Mouse (Mus musculus) liver, embryonic 16.5 days (tissue): ENCODE results near the gene Bcdin3d. TPM values are rescaled to one million over a fixed set of nuclear protein-coding genes. Genes with fewer than 3 reads are reported as not detected.

Experiments used
- ATAC-seq: fragments of 200-750 bp; cut with Nextera tagmentation; 2 replicates; pipeline ENCODE4 v1.8.0; 2017; ENCODE audit warnings: low read depth, mild to moderate bottlenecking, moderate number of reproducible peaks, moderate library complexity
- H3K27ac ChIP-seq: fragments of 300-500 bp; sonication (generic); 2 replicates; pipeline ENCODE4 v1.5.1; 2014; ENCODE audit warnings: mild to moderate bottlenecking, low read length
- H3K27me3 ChIP-seq: fragments of 300-500 bp; sonication (generic); 2 replicates; pipeline ENCODE4 v1.6.1; 2014; ENCODE audit warnings: low read depth, low read length, mixed read lengths; ENCODE audit not compliant: control insufficient read depth, insufficient read depth
- H3K36me3 ChIP-seq: fragments of 300-500 bp; sonication (generic); 2 replicates; pipeline ENCODE4 v1.6.1; 2014; ENCODE audit warnings: mild to moderate bottlenecking; ENCODE audit not compliant: control insufficient read depth, insufficient read depth
- H3K4me1 ChIP-seq: fragments of 300-500 bp; sonication (generic); 2 replicates; pipeline ENCODE4 v1.6.1; 2014; ENCODE audit warnings: low read depth, low read length, mixed read lengths; ENCODE audit not compliant: control insufficient read depth
- H3K4me2 ChIP-seq: fragments of 300-500 bp; sonication (generic); 2 replicates; pipeline ENCODE4 v1.6.1; 2014; ENCODE audit warnings: low read depth, low read length, mixed read lengths
- H3K4me3 ChIP-seq: fragments of 300-500 bp; sonication (generic); 2 replicates; pipeline ENCODE4 v1.5.1; 2014; ENCODE audit warnings: low read depth, mild to moderate bottlenecking, low read length
- H3K9ac ChIP-seq: fragments of 300-500 bp; sonication (generic); 2 replicates; pipeline ENCODE4 v1.6.1; 2014; ENCODE audit warnings: low read depth, low read length
- H3K9me3 ChIP-seq: fragments of 300-500 bp; sonication (generic); replicated peaks from 2 replicates; pipeline ENCODE4 v1.6.1; 2016; ENCODE audit warnings: low read length; ENCODE audit not compliant: control insufficient read depth
- WGBS: fragments of 180-500 bp; shearing (Covaris S2); extraction: QIAGEN DNeasy Blood & Tissue Kit; methylation state at CpG from one replicate; pipeline ENCODE4 v1.1.7; 2014; ENCODE audit not compliant: insufficient replicate concordance; 5-methylcytosine and 5-hydroxymethylcytosine counted together
- polyA plus RNA-seq: library from polyadenylated mRNA; unstranded; fragments of >200 nt; fragmentation: Nextera tagmentation; extraction: Ambion mirVana; gene quantifications from 2 replicates; pipeline ENCODE4 v1.2.1, GENCODE M21; 2015

The Bcdin3d gene
- polyA plus RNA-seq = 4.7 and 5.0 TPM in 2 replicates

DNA sequence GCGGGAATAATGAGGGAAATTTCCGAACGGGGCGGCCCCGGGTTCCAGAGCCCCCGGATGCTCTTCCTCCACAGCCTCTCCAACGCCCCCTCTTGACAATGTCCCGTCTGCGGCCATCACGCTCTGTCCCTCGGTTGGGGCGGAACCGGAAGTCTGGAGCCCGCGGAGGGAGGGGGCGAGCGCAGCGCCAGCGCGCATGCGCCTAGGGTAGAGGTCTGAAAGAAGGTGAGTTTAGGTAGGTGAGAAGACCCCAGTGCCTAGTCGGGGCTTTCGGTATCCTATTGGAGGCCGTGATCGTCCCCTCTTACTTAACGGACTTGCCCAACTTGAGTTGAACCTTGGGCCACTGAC lies at the start of gene Bcdin3d:
Gene Bcdin3d (minus strand): TSS at position 155 of the 351 bp plus-strand sequence.
- Histone ChIP-seq H3K4me3 (peak within 1 kb of the TSS; percentile 83), H3K36me3 (no peaks in the 10 kb centered on the region), H3K4me1 (peaks cover 10% of the 10 kb centered on the region), H3K4me2 (peak within 1 kb of the TSS; percentile 83), H3K9me3 (no peaks in the 10 kb centered on the region), H3K9ac (peak within 1 kb of the TSS; percentile 82), H3K27me3 (no peaks in the 10 kb centered on the region), H3K27ac (peak within 1 kb of the TSS; percentile 81)
- ATAC-seq = peak; percentile 82
- under 1% methylated on average over 26 of the region's 26 CpGs for WGBS

DNA sequence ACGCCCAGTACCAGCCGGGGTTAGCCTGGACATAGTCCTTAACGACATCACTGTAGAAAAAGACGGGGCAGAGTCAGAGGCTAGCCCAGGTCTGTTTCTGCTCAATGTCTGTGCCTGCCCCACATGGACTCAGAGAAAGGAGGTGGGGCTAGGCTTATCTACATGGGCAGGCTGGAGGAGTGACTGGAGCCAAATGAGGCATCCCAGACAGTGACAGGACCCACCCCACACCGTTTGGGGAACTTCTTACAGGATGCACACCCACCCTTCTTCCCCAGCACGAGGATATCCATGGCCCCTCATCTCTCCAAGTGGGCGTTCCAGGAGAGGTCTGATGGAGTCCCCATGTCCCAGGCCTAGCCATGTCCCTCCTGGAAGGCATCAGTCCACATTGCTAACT lies 45.8 kb upstream of the Bcdin3d start:
- no peaks in the 10 kb centered on the region for H3K4me1 ChIP-seq
- H3K27me3 ChIP-seq = no peaks in the 10 kb centered on the region
- WGBS = 43% methylated on average over 7 of the region's 7 CpGs
- no peaks in the 10 kb centered on the region for H3K9me3 ChIP-seq
- no peak overlapping the region for H3K4me3 ChIP-seq
- no peaks in the 10 kb centered on the region for H3K36me3 ChIP-seq
- H3K4me2 ChIP-seq = no peak overlapping the region
- no peak overlapping the region for H3K9ac ChIP-seq
- no peak overlapping the region for H3K27ac ChIP-seq
- no peak for ATAC-seq

DNA sequence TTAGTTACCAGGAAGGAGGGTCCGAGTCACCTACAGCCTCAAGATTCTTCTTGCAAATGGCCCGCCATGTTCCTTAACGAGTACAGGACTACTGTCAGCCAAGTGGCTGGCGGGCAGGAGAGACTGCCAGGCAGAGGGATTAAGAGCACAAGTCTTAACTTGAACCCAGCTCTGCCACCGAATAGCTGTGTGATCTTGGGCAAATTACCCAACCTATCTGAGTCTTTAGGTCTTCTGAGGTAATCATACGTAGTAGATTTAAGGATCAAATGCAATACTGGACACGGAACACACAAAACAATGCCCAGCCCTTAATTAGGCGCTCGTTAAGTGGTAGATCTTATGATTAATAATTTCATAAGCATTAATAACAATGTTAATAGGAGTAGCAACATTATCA lies 45.1 kb upstream of the Bcdin3d start:
- Histone ChIP-seq H3K9ac (no peak overlapping the region), H3K9me3 (no peaks in the 10 kb centered on the region), H3K4me3 (no peak overlapping the region), H3K36me3 (no peaks in the 10 kb centered on the region), H3K4me1 (peaks cover 2% of the 10 kb centered on the region), H3K4me2 (no peak overlapping the region), H3K27me3 (no peaks in the 10 kb centered on the region), H3K27ac (no peak overlapping the region)
- 76% methylated on average over 9 of the region's 9 CpGs for WGBS
- ATAC-seq = no peak

DNA sequence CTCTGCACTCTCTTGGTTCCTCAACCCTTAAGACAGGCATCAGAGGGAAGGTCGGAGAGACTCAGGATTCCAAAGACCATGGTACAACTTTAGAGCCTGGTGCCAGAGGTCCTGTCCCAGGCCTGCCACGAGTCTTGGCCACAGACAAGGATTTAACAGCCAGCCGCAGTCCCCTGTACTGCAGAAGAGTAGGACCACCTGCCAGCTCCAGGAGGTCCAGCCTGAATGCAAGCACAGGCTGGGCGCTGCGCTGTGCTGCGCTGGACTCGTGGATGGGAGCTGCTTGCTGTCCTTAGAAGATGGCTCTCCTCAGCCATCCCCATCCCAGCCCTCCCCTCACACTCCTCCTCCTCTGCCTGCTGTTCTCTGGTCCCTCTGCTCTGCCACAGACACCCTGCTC lies 43.2 kb upstream of the Bcdin3d start:
- Histone ChIP-seq H3K36me3 (no peaks in the 10 kb centered on the region), H3K9ac (no peak overlapping the region), H3K27ac (no peak overlapping the region), H3K4me3 (no peak overlapping the region), H3K9me3 (no peaks in the 10 kb centered on the region), H3K4me2 (no peak overlapping the region), H3K27me3 (no peaks in the 10 kb centered on the region), H3K4me1 (peaks cover 2% of the 10 kb centered on the region)
- no peak for ATAC-seq
- 46% methylated on average over 7 of the region's 7 CpGs for WGBS

DNA sequence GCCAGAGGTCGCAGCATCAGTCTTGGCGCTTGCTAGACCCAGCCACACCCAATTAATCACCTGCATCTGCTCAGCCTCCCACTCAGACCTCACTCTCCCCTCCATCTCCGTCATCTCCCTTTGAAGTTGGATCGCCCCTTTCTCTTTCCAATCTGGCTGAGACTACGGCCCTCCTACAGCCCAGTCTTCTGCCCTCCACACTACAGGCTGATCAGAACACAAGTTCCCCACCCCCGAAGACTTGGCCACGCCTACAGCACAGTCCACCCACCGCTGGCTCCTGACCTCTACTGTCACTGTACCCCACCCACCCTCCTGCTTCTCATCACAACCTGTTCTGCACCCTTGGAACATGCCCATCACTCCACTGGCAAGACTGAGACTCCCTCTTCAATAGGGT lies 42.2 kb upstream of the Bcdin3d start:
- H3K9ac ChIP-seq = no peak overlapping the region

DNA sequence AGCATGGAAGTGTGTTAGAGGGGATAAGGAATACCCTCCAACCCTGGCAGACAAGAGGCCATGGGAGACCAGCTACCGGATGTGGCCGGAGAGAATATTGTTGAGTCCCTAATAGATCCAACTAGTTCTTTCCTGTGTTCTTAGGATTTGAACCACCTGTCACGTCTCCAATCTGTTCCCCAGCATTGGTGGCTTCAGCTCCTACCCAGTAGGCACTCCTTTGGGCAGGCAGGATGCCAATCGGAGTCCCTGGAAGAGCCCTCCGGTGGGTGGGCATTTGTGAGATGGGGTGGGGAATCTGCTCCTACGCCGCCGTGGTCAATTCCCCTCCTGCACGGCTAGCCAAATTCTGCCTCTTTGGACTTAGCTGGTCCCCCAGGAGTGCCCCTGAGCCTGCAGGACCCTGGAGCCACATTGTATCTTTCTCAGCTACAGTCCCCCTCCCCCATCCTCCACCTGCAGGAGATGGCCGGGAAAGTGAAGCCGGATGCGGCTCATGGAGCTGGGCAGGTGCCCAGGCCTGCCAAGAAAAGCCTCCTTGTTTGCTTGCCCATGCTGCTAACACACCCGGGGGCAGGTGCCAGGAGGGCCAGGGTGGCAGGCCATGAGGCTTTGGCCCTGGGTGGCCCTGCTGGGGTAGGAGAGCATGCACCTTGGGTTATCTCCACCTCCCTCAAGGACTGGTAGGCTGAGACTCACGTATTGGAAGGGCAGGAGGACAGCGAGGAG lies 37.4 kb upstream of the Bcdin3d start:
- Histone ChIP-seq H3K4me1 (peaks cover 2% of the 10 kb centered on the region), H3K36me3 (no peaks in the 10 kb centered on the region), H3K9me3 (no peaks in the 10 kb centered on the region), H3K27ac (no peak overlapping the region), H3K27me3 (no peaks in the 10 kb centered on the region; the same call in 1 of the 2 replicates), H3K4me3 (no peak overlapping the region), H3K9ac (no peak overlapping the region), H3K4me2 (no peak overlapping the region)
- no peak for ATAC-seq
- WGBS = 71% methylated on average over 15 of the region's 15 CpGs

More for the DNA sequence above, 42.2 kb upstream of the Bcdin3d start:
- Histone ChIP-seq H3K4me1 (peaks cover 2% of the 10 kb centered on the region), H3K4me2 (no peak overlapping the region), H3K9me3 (no peaks in the 10 kb centered on the region), H3K27ac (no peak overlapping the region), H3K36me3 (no peaks in the 10 kb centered on the region), H3K27me3 (no peaks in the 10 kb centered on the region), H3K4me3 (no peak overlapping the region)
- whole genome bisulfite sequencing = 38% methylated on average over 8 of the region's 8 CpGs
- no peak for ATAC-seq

DNA sequence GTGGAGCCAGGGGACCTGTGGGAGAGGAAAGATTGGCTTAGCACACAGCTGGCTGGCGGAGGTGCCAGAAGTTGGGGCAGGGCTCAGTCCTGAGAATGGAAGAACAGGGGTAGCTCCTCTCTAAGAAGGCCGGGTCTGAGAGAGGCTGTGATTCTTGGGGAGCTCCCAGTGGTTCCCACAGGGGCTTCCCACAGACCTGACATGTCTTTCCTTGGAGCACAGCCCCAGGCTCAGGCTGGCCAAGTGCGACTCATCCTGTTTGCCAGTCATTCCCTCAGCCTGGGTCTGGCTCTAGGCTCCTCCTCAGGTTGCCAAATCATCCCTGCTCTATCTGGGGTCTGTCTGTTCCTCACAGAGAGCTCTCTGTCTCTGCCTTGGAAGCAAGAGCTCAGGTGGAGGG lies 36.1 kb upstream of the Bcdin3d start:
- Histone ChIP-seq H3K4me3 (no peak overlapping the region), H3K4me1 (peaks cover 2% of the 10 kb centered on the region), H3K9ac (no peak overlapping the region), H3K27me3 (no peaks in the 10 kb centered on the region; the same call in 1 of the 2 replicates), H3K27ac (no peak overlapping the region), H3K9me3 (no peaks in the 10 kb centered on the region), H3K4me2 (no peak overlapping the region), H3K36me3 (no peaks in the 10 kb centered on the region)
- ATAC-seq = no peak
- 65% methylated on average over 3 of the region's 3 CpGs for WGBS

DNA sequence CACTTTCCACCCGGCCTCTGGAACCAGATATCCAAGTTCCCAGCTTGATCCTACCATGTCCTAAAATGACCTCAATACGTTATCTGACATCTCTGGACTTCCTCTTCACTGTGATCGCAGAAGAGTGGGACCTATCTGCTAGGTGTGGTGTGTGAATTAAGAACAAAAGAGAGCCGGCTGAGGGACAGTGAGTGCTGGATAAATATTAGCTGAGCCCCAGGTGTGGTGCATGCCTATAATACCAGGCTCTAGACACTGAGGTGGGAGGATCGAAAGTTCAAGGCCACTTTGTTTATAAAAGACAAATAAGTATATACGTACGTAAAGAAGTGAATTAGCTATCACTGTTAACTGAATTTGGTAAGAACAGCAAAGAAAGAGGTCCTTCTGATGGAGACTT lies 35.3 kb upstream of the Bcdin3d start:
- Histone ChIP-seq H3K27me3 (no peaks in the 10 kb centered on the region; the same call in 1 of the 2 replicates), H3K4me3 (no peak overlapping the region), H3K36me3 (no peaks in the 10 kb centered on the region), H3K4me1 (no peaks in the 10 kb centered on the region; the same call in none of the 2 replicates), H3K4me2 (no peak overlapping the region), H3K9ac (no peak overlapping the region), H3K27ac (no peak overlapping the region), H3K9me3 (no peaks in the 10 kb centered on the region)
- WGBS = 39% methylated on average over 7 of the region's 7 CpGs
- no peak for ATAC-seq

DNA sequence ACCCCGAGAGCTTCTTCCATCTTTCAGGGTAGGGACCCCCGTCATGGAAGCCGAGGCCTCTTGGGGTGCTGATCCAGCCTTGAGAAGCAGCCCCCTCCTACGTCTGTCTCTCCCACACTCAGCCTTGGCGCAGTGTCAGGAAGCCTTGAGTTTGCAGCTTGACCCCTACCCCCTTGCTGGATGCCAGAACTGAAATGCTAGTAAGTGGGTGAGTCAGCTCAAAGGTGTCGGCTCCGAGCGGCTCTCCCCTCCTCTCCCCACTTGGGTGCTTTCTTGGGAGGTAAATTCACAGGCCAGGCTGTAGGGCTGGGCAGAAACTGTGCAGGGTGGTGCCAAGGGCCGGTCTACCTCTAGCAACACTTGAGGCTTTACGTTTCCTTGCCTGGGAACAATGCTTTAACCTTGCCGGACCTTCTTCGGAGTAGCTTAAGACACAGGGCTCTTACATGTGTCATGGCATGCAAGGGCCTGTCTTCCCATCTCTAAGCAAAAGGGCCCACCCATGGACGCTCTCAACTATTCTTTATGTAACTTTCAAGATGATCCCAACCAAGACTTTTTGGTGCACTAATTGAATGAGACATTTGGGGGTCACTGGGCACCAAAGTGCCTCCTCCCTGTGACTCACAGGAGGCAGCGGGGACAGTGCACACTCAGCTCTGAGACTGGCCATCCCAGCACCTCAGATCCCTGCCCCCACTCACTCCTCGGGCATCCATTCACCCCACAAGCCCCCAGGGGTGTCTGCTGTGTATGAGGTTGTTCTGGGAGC lies 31.0 kb upstream of the Bcdin3d start:
- no peaks in the 10 kb centered on the region for H3K36me3 ChIP-seq
- no peak for ATAC-seq

More for the DNA sequence above, 31.0 kb upstream of the Bcdin3d start:
- Histone ChIP-seq H3K4me2 (no peak overlapping the region), H3K9me3 (no peaks in the 10 kb centered on the region), H3K4me3 (no peak overlapping the region), H3K27me3 (no peaks in the 10 kb centered on the region; the same call in 1 of the 2 replicates), H3K9ac (no peak overlapping the region), H3K27ac (no peak overlapping the region), H3K4me1 (no peaks in the 10 kb centered on the region; the same call in 1 of the 2 replicates)
- WGBS = 59% methylated on average over 15 of the region's 15 CpGs
